Mouse (Mus musculus): ENCODE measurements around the gene Apip. TPM values are rescaled to one million over a fixed set of nuclear protein-coding genes. Genes with fewer than 3 reads are reported as not detected.

Gene Apip
- total and polyA plus RNA-seq, 3 experiments = 34.6 to 39.7 TPM; not detected in 1

- no peak overlapping the region for H3K4me3 ChIP-seq (ENCODE audit: control insufficient read depth in 1 of 2, insufficient read depth in 1 of 2, low read depth in 2 of 2, low read length in 2 of 2)
- H3K79me2 ChIP-seq (ENCODE audit: control insufficient read depth, insufficient read depth, low read length, poor library complexity) = no peaks in the 10 kb centered on the region
- no peaks in the 10 kb centered on the region for H3K36me3 ChIP-seq (ENCODE audit: control insufficient read depth in 1 of 2, insufficient read depth in 2 of 2, low read length in 2 of 2)
- no peaks in the 10 kb centered on the region for H3K27me3 ChIP-seq (ENCODE audit: control insufficient read depth in 1 of 2, insufficient read depth in 2 of 2, low read length in 2 of 2)
- H3K9ac ChIP-seq (ENCODE audit: control insufficient read depth, low read depth, low read length, poor library complexity, severe bottlenecking) = no peak overlapping the region
- TF ChIP-seq BHLHE40 (IDR thresholded peaks at IDR 0.05; ENCODE audit: borderline replicate concordance, low read depth, low read length) = no peak
- TF ChIP-seq NRF1 (IDR thresholded peaks at IDR 0.05; ENCODE audit: insufficient read depth, low read depth, low read length, poor library complexity, severe bottlenecking) = no peak
- no peak for TF ChIP-seq ZNF384 (IDR thresholded peaks at IDR 0.05; ENCODE audit: low read depth, low read length)
- no peak for TF ChIP-seq RAD21 (IDR thresholded peaks at IDR 0.05; ENCODE audit: low read depth, low read length)
- TF ChIP-seq TCF12 (IDR thresholded peaks at IDR 0.05; ENCODE audit: low read depth, low read length) = no peak
- TF ChIP-seq HCFC1 (IDR thresholded peaks at IDR 0.05; ENCODE audit: low read depth, low read length) = no peak
- TF ChIP-seq MAX (IDR thresholded peaks at IDR 0.05; ENCODE audit: low read length) = no peak
- no peak for TF ChIP-seq MYC (IDR thresholded peaks at IDR 0.05; ENCODE audit: low read depth, low read length)
- TF ChIP-seq ZMIZ1 (IDR thresholded peaks at IDR 0.05; ENCODE audit: low read depth, low read length) = no peak
- TF ChIP-seq SIN3A (IDR thresholded peaks at IDR 0.05; ENCODE audit: low read length) = no peak
- TF ChIP-seq ZKSCAN1 (IDR thresholded peaks at IDR 0.05; ENCODE audit: low read depth, low read length) = no peak
- no peak for TF ChIP-seq KAT2A (conservative IDR thresholded peaks at IDR 0.05; ENCODE audit: low read depth, low read length)
- TF ChIP-seq POLR2A (IDR thresholded peaks at IDR 0.05; ENCODE audit: control insufficient read depth in 1 of 2, insufficient read depth in 1 of 2, low read depth in 1 of 2, low read length in 2 of 2, poor library complexity in 1 of 2) = no peak
- H3K4me1 ChIP-seq (ENCODE audit: control insufficient read depth in 1 of 2, insufficient read depth in 2 of 2, low read length in 2 of 2) = no peaks in the 10 kb centered on the region
- no peak for DNase-seq (ENCODE audit: low read depth, low spot score)
- no peaks in the 10 kb centered on the region for H3K9me3 ChIP-seq (replicated peaks; ENCODE audit: insufficient read depth, low read length)
- H3K27ac ChIP-seq (ENCODE audit: control insufficient read depth, low read depth, low read length) = no peak overlapping the region
Measured at GRCm38 (mm10) chr2:103102595-103102994, 29.1 kb downstream of the Apip start.

- Histone ChIP-seq H3K4me3 (ENCODE audit: control insufficient read depth in 1 of 2, insufficient read depth in 1 of 2, low read depth in 2 of 2, low read length in 2 of 2) (no peak overlapping the region), H3K9me3 (replicated peaks; ENCODE audit: insufficient read depth, low read length) (no peaks in the 10 kb centered on the region), H3K9ac (ENCODE audit: control insufficient read depth, low read depth, low read length, poor library complexity, severe bottlenecking) (no peak overlapping the region), H3K79me2 (ENCODE audit: control insufficient read depth, insufficient read depth, low read length, poor library complexity) (no peaks in the 10 kb centered on the region), H3K36me3 (ENCODE audit: control insufficient read depth in 1 of 2, insufficient read depth in 2 of 2, low read length in 2 of 2) (no peaks in the 10 kb centered on the region), H3K27me3 (ENCODE audit: control insufficient read depth in 1 of 2, insufficient read depth in 2 of 2, low read length in 2 of 2) (no peaks in the 10 kb centered on the region), H3K27ac (ENCODE audit: control insufficient read depth, low read depth, low read length) (no peak overlapping the region), H3K4me1 (ENCODE audit: control insufficient read depth in 1 of 2, insufficient read depth in 2 of 2, low read length in 2 of 2) (no peaks in the 10 kb centered on the region)
- TF ChIP-seq SMC3 (IDR thresholded peaks at IDR 0.05; ENCODE audit: low read depth, low read length) (no peak), TCF12 (IDR thresholded peaks at IDR 0.05; ENCODE audit: low read depth, low read length) (no peak), JUND (IDR thresholded peaks at IDR 0.05; ENCODE audit: low read depth, low read length) (no peak), POLR2A (IDR thresholded peaks at IDR 0.05; ENCODE audit: control insufficient read depth in 1 of 2, insufficient read depth in 1 of 2, low read depth in 1 of 2, low read length in 2 of 2, poor library complexity in 1 of 2) (no peak), NELFE (IDR thresholded peaks at IDR 0.05; ENCODE audit: low read depth, low read length) (no peak), MAFK (IDR thresholded peaks at IDR 0.05; ENCODE audit: borderline replicate concordance, low read depth, low read length) (no peak), NRF1 (IDR thresholded peaks at IDR 0.05; ENCODE audit: insufficient read depth, low read depth, low read length, poor library complexity, severe bottlenecking) (no peak), SIN3A (IDR thresholded peaks at IDR 0.05; ENCODE audit: low read length) (no peak), TBP (IDR thresholded peaks at IDR 0.05; ENCODE audit: low read depth, low read length) (no peak)
- no peak for DNase-seq (ENCODE audit: low read depth, low spot score)
Measured at GRCm38 (mm10) chr2:103106172-103106571, 32.7 kb downstream of the Apip start.

Data from MEL (cell line).